Mouse (Mus musculus) heart, embryonic 16.5 days (tissue): ENCODE measurements around the gene Tmem123. TPM values are rescaled to one million over a fixed set of nuclear protein-coding genes. Genes with fewer than 3 reads are reported as not detected.

Experiments used
- ATAC-seq: fragments of 200-750 bp; cut with Nextera tagmentation; replicated peaks from 2 replicates; pipeline ENCODE4 v1.8.0; 2017; ENCODE audit warnings: moderate number of reproducible peaks; ENCODE audit not compliant: insufficient read depth, low FRiP score; ENCODE audit errors: extremely low read depth
- H3K27ac ChIP-seq: fragments of 300-500 bp; sonication (generic); 2 replicates; pipeline ENCODE4 v1.5.1; 2014; ENCODE audit warnings: mild to moderate bottlenecking, low read length, control low read depth, moderate library complexity
- H3K27me3 ChIP-seq: fragments of 300-500 bp; sonication (generic); 2 replicates; pipeline ENCODE4 v1.6.1; 2014; ENCODE audit warnings: low read length, mixed read lengths; ENCODE audit not compliant: control insufficient read depth, insufficient read depth
- H3K36me3 ChIP-seq: fragments of 300-500 bp; sonication (generic); 2 replicates; pipeline ENCODE4 v1.6.1; 2014; ENCODE audit not compliant: control insufficient read depth, insufficient read depth
- H3K4me1 ChIP-seq: fragments of 300-500 bp; sonication (generic); 2 replicates; pipeline ENCODE4 v1.6.1; 2014; ENCODE audit warnings: low read length, mixed read lengths; ENCODE audit not compliant: control insufficient read depth, insufficient read depth
- H3K4me2 ChIP-seq: fragments of 300-500 bp; sonication (generic); 2 replicates; pipeline ENCODE4 v1.6.1; 2014; ENCODE audit warnings: low read depth, mild to moderate bottlenecking, control low read depth, low read length
- H3K4me3 ChIP-seq: fragments of 300-500 bp; sonication (generic); 2 replicates; pipeline ENCODE4 v1.5.1; 2014; ENCODE audit warnings: mild to moderate bottlenecking, control low read depth, low read length
- H3K9ac ChIP-seq: fragments of 300-500 bp; sonication (generic); 2 replicates; pipeline ENCODE4 v1.6.1; 2014; ENCODE audit warnings: low read length, control low read depth
- H3K9me3 ChIP-seq: fragments of 300-500 bp; sonication (generic); replicated peaks from 2 replicates; pipeline ENCODE4 v1.6.1; 2016; ENCODE audit warnings: low read length; ENCODE audit not compliant: control insufficient read depth
- WGBS: fragments of 180-500 bp; shearing (Covaris S2); extraction: QIAGEN DNeasy Blood & Tissue Kit; methylation state at CpG from one replicate; pipeline ENCODE4 v1.1.7; 2014; 5-methylcytosine and 5-hydroxymethylcytosine counted together
- polyA plus RNA-seq: library from polyadenylated mRNA; unstranded; fragments of >200 nt; fragmentation: Nextera tagmentation; extraction: Ambion mirVana; gene quantifications from 2 replicates; pipeline ENCODE4 v1.2.1, GENCODE M21; 2015

The Tmem123 gene
- polyA plus RNA-seq, 1 experiment from 2014 or later = 104 TPM

DNA sequence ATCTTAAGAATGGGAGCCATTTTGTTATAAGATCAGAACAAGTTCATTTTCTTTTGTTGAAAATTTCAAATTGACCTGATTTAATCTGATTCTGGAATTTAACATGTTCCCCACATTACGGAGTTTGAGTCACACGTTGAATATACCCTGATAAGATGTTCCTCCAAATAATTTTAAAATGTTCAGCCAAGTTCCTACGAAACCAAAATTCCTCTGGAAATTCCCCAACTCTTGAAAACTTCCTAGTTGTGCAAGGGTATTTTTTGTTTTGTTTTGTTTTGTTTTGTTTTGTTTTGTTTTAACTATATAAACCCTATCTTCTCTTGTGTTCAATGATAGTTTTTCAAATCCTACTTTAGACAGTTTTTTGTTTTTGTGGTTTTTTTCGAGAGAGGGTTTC, 64.9 kb downstream of the Tmem123 start:
- no peak overlapping the region for H3K4me3 ChIP-seq
- no peak for ATAC-seq
- WGBS = 73% methylated on average over 4 of the region's 4 CpGs

GRCm38 (mm10) chr9:7829531-7830528, 66.0 kb downstream of the Tmem123 start:
- WGBS = 39% methylated on average over 9 of the region's 9 CpGs
- Histone ChIP-seq H3K4me3 (no peak overlapping the region), H3K9ac (no peak overlapping the region; the same call in none of the 2 replicates), H3K4me2 (peak overlapping the region; percentile 13), H3K36me3 (peaks cover 13% of the 10 kb centered on the region; the same call in 1 of the 2 replicates), H3K27ac (peak overlapping the region; percentile 62), H3K27me3 (no peaks in the 10 kb centered on the region), H3K4me1 (peaks cover 31% of the 10 kb centered on the region), H3K9me3 (no peaks in the 10 kb centered on the region)
- peak; percentile 88 for ATAC-seq

More for the DNA sequence above, 64.9 kb downstream of the Tmem123 start:
- Histone ChIP-seq H3K4me1 (peaks cover 27% of the 10 kb centered on the region), H3K4me2 (no peak overlapping the region), H3K27ac (no peak overlapping the region), H3K9me3 (no peaks in the 10 kb centered on the region), H3K36me3 (peaks cover 11% of the 10 kb centered on the region; the same call in 1 of the 2 replicates), H3K9ac (no peak overlapping the region), H3K27me3 (no peaks in the 10 kb centered on the region)

GRCm38 (mm10) chr9:7833421-7833820, 69.6 kb downstream of the Tmem123 start:
- 83% methylated on average over 6 of the region's 6 CpGs for WGBS
- peaks cover 35% of the 10 kb centered on the region for H3K4me1 ChIP-seq
- peaks cover 9% of the 10 kb centered on the region; the same call in 1 of the 2 replicates for H3K36me3 ChIP-seq
- H3K9ac ChIP-seq = no peak overlapping the region
- H3K27me3 ChIP-seq = no peaks in the 10 kb centered on the region
- H3K9me3 ChIP-seq = no peaks in the 10 kb centered on the region
- H3K4me3 ChIP-seq = no peak overlapping the region; the same call in 1 of the 2 replicates
- peak overlapping the region; percentile 37 for H3K4me2 ChIP-seq
- no peak for ATAC-seq
- no peak overlapping the region for H3K27ac ChIP-seq

DNA sequence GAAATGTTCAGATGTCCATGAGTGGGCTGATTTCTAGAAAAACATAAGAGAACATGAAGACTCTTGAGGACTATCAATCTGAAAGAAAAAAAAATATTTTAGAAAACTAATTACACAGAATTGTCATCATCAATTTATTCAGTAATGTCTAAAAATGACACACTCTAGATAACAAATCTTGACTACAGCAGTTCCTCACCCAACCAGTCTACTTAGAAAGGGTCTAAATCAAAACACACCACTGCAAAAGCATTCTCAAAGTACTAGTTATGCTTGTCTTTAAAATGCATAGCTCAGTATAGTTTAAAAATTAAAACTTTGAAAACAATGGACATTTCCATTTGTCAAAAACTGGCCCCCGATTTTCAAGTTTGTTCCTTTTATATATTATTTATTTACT, 71.5 kb downstream of the Tmem123 start:
- no peak for ATAC-seq
- WGBS = 77% methylated on average over 1 of the region's 1 CpGs

GRCm38 (mm10) chr9:7836331-7836730, 72.5 kb downstream of the Tmem123 start:
- peak overlapping the region; percentile 73 for H3K4me3 ChIP-seq
- H3K4me2 ChIP-seq = peak overlapping the region; percentile 60
- H3K36me3 ChIP-seq = peaks cover 9% of the 10 kb centered on the region; the same call in 1 of the 2 replicates
- peaks cover 24% of the 10 kb centered on the region for H3K4me1 ChIP-seq
- no peaks in the 10 kb centered on the region for H3K9me3 ChIP-seq
- peak overlapping the region; percentile 100 for H3K27ac ChIP-seq
- WGBS = under 1% methylated on average over 16 of the region's 16 CpGs
- ATAC-seq = peak; percentile 42; the same call in 1 of the 2 replicates
- H3K9ac ChIP-seq = peak overlapping the region; percentile 85
- H3K27me3 ChIP-seq = no peaks in the 10 kb centered on the region

More for the DNA sequence above, 71.5 kb downstream of the Tmem123 start:
- no peak overlapping the region for H3K27ac ChIP-seq
- H3K27me3 ChIP-seq = no peaks in the 10 kb centered on the region
- H3K4me3 ChIP-seq = no peak overlapping the region
- H3K4me2 ChIP-seq = no peak overlapping the region
- peaks cover 9% of the 10 kb centered on the region; the same call in 1 of the 2 replicates for H3K36me3 ChIP-seq
- H3K4me1 ChIP-seq = peaks cover 24% of the 10 kb centered on the region
- no peaks in the 10 kb centered on the region for H3K9me3 ChIP-seq
- no peak overlapping the region for H3K9ac ChIP-seq

DNA sequence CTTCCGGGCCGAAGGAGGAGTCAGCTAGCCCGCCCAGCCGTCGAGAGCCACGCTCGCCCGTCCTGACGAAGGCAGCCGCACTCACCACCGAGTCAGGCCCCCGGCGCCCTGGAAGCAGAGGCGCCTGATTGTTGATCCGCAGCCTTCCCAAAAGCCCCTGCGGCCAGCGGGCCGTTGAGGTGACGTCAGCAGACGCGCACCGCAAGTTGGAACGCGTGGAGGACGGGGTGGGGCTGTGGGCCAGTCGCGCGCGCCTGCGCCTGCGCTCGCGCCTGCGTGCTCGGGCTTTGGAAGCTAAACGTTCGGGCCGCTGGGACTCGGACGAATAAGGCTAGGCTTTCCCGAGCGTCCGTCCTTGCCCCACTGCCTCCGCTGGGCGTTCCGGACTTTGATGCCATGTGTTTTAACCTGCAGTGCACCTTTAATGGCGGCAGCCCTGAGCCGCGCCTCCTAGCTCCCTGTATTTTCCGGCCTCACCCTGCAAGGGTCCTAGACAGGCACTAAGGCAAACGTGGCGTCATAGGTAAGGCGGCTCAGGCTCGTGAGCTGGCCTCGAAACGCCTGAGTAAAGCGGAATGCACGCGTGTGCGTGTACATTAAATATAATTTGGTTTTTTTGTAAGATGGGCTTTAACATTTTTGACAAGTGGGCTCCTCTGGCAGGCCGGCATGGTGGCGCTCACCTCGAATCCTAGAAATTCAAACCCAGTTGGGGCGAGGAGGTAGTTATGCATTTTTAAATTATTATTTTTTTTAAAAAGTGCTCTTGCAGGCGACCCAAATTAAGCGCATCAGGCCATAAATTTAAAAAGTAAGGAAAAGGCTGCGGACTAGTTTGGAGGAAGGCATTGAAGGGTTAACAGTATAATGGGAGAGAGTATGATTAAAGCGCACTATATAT, 73.3 kb downstream of the Tmem123 start, which contains the start of gene Birc2:
Gene Birc2 (minus strand): TSS at position 160 of the 901 bp plus-strand sequence.
- Histone ChIP-seq H3K36me3 (peaks cover 9% of the 10 kb centered on the region; the same call in 1 of the 2 replicates), H3K27me3 (no peaks in the 10 kb centered on the region), H3K4me1 (peaks cover 20% of the 10 kb centered on the region), H3K27ac (peak within 1 kb of the TSS; percentile 100), H3K9ac (peak within 1 kb of the TSS; percentile 95), H3K4me2 (peak within 1 kb of the TSS; percentile 93), H3K9me3 (no peaks in the 10 kb centered on the region), H3K4me3 (peak within 1 kb of the TSS; percentile 73)
- under 1% methylated on average over 68 of the region's 68 CpGs for WGBS
- peak; percentile 97 for ATAC-seq

DNA sequence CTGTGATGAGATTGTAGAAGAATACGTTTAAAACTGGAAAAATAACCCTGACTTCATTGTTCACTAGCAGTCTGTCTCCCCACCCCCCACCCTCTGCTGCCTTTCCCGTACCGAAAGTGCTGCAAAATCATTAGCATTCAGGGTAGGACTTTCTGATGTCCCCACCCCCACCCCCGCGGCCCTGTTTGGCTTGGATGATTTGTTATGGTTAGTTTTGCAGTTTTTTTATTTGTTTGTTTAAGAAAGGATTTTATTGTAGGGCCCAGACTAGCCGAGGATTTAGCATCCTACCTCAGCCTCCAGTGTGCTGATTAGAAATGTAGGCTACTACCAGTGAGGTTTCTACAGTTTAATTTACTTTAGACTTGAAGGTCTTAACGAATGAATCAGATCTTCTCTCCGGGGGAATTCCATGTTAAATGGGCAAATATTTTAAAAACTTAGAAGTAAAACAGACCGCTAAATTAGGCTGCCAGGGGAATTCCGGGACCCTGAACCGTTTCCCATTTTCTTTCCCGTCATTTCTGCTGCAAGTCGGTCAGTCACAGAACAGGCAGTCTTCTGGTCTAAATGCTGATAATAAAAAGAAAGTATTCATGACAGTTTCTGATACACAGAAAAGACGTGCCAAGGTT, 74.1 kb downstream of the Tmem123 start:
- WGBS = 23% methylated on average over 14 of the region's 14 CpGs
- H3K36me3 ChIP-seq = peaks cover 9% of the 10 kb centered on the region; the same call in 1 of the 2 replicates
- H3K27ac ChIP-seq = peak overlapping the region; percentile 100
- no peaks in the 10 kb centered on the region for H3K9me3 ChIP-seq
- H3K27me3 ChIP-seq = no peaks in the 10 kb centered on the region
- H3K4me3 ChIP-seq = peak overlapping the region; percentile 73
- peak overlapping the region; percentile 95 for H3K9ac ChIP-seq
- H3K4me1 ChIP-seq = peaks cover 15% of the 10 kb centered on the region
- peak overlapping the region; percentile 93 for H3K4me2 ChIP-seq
- no peak for ATAC-seq

- Histone ChIP-seq H3K27ac (no peak overlapping the region), H3K4me1 (0 out of 2 replicates have a peak, but pooled peaks cover 9% of the 10 kb centered on the region), H3K36me3 (no peaks in the 10 kb centered on the region), H3K4me2 (no peak overlapping the region), H3K9me3 (no peaks in the 10 kb centered on the region), H3K9ac (no peak overlapping the region), H3K27me3 (no peaks in the 10 kb centered on the region), H3K4me3 (no peak overlapping the region)
- WGBS = 58% methylated on average over 6 of the region's 6 CpGs
- no peak for ATAC-seq
Observed at GRCm38 (mm10) chr9:7841221-7841620, 77.4 kb downstream of the Tmem123 start.
